Mouse (Mus musculus) myocyte (in vitro differentiated cells): Measurements from ENCODE around the gene Pnmt.

Experiments
- CEBPB ChIP-seq: IDR thresholded peaks from 2 replicates; pipeline ENCODE4 v1.6.1; 2011; ENCODE audit warnings: mild to moderate bottlenecking, moderate library complexity; ENCODE audit not compliant: poor library complexity, insufficient read depth, severe bottlenecking
- E2F4 ChIP-seq: IDR thresholded peaks from one replicate; pipeline ENCODE4 v1.6.1; 2011; ENCODE audit warnings: mild to moderate bottlenecking, control low read depth, moderate library complexity; ENCODE audit not compliant: insufficient read depth
- MAX ChIP-seq: IDR thresholded peaks from one replicate; pipeline ENCODE4 v1.6.1; 2011; ENCODE audit warnings: low read depth, mild to moderate bottlenecking, control low read depth
- MYOD1 ChIP-seq, 3 experiments: IDR thresholded peaks; one replicate each; pipeline ENCODE4 v1.6.1; 2011; ENCODE audit warnings: control low read depth in 2 of 3, low read depth in 2 of 3, mild to moderate bottlenecking in 2 of 3, moderate library complexity in 1 of 3; ENCODE audit not compliant: insufficient read length in 2 of 3, control insufficient read depth in 1 of 3
- MYOG ChIP-seq, 3 experiments: IDR thresholded peaks; one replicate each; pipeline ENCODE4 v1.6.1; 2011; ENCODE audit warnings: control low read depth in 2 of 3, low read depth in 2 of 3, mild to moderate bottlenecking in 2 of 3; ENCODE audit not compliant: insufficient read length in 2 of 3, control insufficient read depth in 1 of 3, insufficient read depth in 1 of 3
- POLR2A ChIP-seq: IDR thresholded peaks from one replicate; pipeline ENCODE4 v1.6.1; 2011; ENCODE audit warnings: low read depth, mild to moderate bottlenecking, control low read depth, moderate library complexity; ENCODE audit not compliant: insufficient read length
- POLR2AphosphoS2 ChIP-seq: IDR thresholded peaks from one replicate; pipeline ENCODE4 v1.6.1; 2011; ENCODE audit warnings: low read depth, control low read depth; ENCODE audit not compliant: insufficient read length
- REST ChIP-seq: IDR thresholded peaks from one replicate; pipeline ENCODE4 v1.6.1; 2011; ENCODE audit warnings: mild to moderate bottlenecking, control low read depth, moderate library complexity; ENCODE audit not compliant: insufficient read depth, insufficient read length
- SRF ChIP-seq: IDR thresholded peaks from one replicate; pipeline ENCODE4 v1.6.1; 2011; ENCODE audit warnings: low read depth; ENCODE audit not compliant: control insufficient read depth, insufficient read length
- TCF12 ChIP-seq: IDR thresholded peaks from one replicate; pipeline ENCODE4 v1.6.1; 2011; ENCODE audit warnings: mild to moderate bottlenecking, control low read depth; ENCODE audit not compliant: poor library complexity, insufficient read depth, severe bottlenecking
- TCF3 ChIP-seq: IDR thresholded peaks from one replicate; pipeline ENCODE4 v1.6.1; 2011; ENCODE audit warnings: low read depth, control low read depth; ENCODE audit not compliant: insufficient read length
- USF1 ChIP-seq: IDR thresholded peaks from one replicate; pipeline ENCODE4 v1.6.1; 2011; ENCODE audit warnings: low read depth, mild to moderate bottlenecking, control low read depth, moderate library complexity

DNA sequence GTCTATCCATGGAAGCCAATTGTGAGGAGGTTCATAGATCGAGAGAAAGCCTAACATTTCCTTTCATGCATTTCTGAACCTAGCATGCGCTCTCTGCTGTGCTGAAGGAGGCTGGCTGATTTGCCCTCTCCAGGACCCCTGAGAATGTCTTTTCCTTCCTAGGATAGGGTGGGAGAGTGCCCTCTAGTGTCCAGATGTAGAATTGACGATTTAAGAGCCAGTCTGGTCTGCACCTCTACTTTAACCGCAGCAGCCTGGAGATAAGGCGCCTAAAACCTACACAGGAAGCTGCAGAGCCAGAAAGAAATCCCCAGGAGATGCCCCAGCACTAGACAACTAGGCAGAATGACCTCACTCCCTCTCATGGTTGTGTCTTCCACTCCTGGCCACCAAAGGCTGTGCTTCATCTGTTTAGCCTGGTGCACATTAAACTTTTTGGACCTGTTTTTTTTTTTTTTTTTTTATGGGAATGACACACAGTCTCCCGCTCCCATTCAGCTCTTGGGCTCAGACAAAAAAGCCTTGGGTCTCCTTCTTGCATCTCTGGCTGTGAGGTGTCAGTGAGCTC, 30.4 kb upstream of the Pnmt start:
- TF ChIP-seq CEBPB (no peak), E2F4 (no peak), SRF (no peak), USF1 (no peak), POLR2A (no peak), MYOD1 (IDR thresholded peaks at IDR 0.05; ENCODE audit: control insufficient read depth in 1 of 3, insufficient read length in 2 of 3, low read depth in 2 of 3) (no peak), POLR2AphosphoS2 (no peak), MAX (no peak), TCF3 (no peak), TCF12 (no peak), REST (no peak), MYOG (IDR thresholded peaks at IDR 0.05; ENCODE audit: control insufficient read depth in 1 of 3, insufficient read depth in 1 of 3, insufficient read length in 2 of 3, low read depth in 2 of 3) (no peak)
